Mouse (Mus musculus): Measurements from ENCODE around the gene Pank4. TPM values are rescaled to one million over a fixed set of nuclear protein-coding genes. Genes with fewer than 3 reads are reported as not detected.
A peak's percentile ranks its signal among the peaks of the same experiment; 100 is the strongest.

Pank4 gene
- 46.7 and 51.8 TPM in 2 replicates for polyA plus RNA-seq (2016; fragmentation: Nextera tagmentation; extraction: Ambion mirVana)

- peaks cover 19% of the 10 kb centered on the region for H3K27me3 ChIP-seq
- peak within 1 kb of the TSS; percentile 77 for H3K4me3 ChIP-seq (replicated peaks)
- H3K4me2 ChIP-seq = peak within 1 kb of the TSS; percentile 81
- peak; percentile 86 for ATAC-seq (ENCODE audit: low FRiP score)
- peaks cover 64% of the 10 kb centered on the region for H3K4me1 ChIP-seq
- peaks cover 19% of the 10 kb centered on the region for H3K36me3 ChIP-seq (replicated peaks)
- no peaks in the 10 kb centered on the region for H3K9me3 ChIP-seq
- H3K9ac ChIP-seq = peak within 1 kb of the TSS; percentile 98
- H3K27ac ChIP-seq = peak within 1 kb of the TSS; percentile 99
- under 1% methylated on average over 61 of the region's 66 CpGs for WGBS
Observed at GRCm38 (mm10) chr4:154963901-154964580, at the start of gene Pank4. Gene Pank4, plus strand, starts transcription at chr4:154964123.

DNA sequence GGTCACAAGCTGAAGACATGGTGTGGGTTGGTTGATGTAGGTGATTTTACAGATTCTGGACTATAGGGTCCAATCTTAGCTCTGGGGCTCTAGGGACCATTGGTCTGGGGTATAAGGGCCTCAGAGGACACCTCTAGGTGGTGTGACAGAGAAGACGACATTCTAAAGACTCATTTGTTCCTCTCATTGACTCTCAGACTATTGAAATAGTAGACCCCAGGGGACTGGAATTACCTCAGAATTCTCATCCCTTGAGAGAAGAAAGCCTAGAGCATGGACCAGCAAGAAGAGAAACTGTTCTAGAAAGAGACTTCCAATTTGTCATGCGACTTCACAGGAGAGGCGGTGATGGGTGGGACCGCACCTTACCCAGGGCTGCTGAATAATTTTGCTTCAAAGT lies 49.7 kb upstream of the Pank4 start:
- H3K4me3 ChIP-seq (replicated peaks) = no peak overlapping the region
- no peak overlapping the region for H3K9ac ChIP-seq
- no peak for ATAC-seq (ENCODE audit: low FRiP score)
- no peaks in the 10 kb centered on the region for H3K36me3 ChIP-seq (replicated peaks)
- no peaks in the 10 kb centered on the region for H3K27me3 ChIP-seq
- 91% methylated on average over 4 of the region's 4 CpGs for WGBS
- H3K4me1 ChIP-seq = peaks cover 14% of the 10 kb centered on the region
- H3K4me2 ChIP-seq = no peak overlapping the region
- no peaks in the 10 kb centered on the region for H3K9me3 ChIP-seq
- H3K27ac ChIP-seq = no peak overlapping the region

DNA sequence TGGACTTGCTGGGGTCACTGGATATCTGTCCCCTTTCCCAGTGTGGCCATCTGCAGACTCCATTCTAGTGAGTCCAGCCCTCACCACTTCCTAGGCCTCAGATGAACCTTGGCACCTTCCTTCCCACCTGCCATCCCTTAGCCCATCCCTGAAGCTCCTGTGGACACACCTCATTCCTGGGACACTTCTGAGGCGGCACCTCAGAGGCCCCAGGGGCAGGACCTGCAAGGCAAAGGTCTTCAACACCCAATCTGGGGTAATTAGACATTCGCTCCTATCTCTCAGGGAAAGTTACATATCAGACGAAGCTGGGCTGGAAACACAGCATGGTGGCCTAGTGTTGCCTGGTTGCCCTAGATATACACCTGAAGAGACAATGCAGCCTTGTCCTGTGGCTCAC lies 49.2 kb upstream of the Pank4 start:
- H3K4me2 ChIP-seq = no peak overlapping the region
- H3K4me1 ChIP-seq = peaks cover 14% of the 10 kb centered on the region
- no peak overlapping the region for H3K4me3 ChIP-seq (replicated peaks)
- no peaks in the 10 kb centered on the region for H3K9me3 ChIP-seq
- H3K36me3 ChIP-seq (replicated peaks) = no peaks in the 10 kb centered on the region
- no peak overlapping the region for H3K27ac ChIP-seq
- no peak for ATAC-seq (ENCODE audit: low FRiP score)
- H3K9ac ChIP-seq = no peak overlapping the region
- H3K27me3 ChIP-seq = no peaks in the 10 kb centered on the region
- 90% methylated on average over 3 of the region's 3 CpGs for WGBS

GRCm38 (mm10) chr4:154915286-154915685 lies 48.6 kb upstream of the Pank4 start:
- H3K9ac ChIP-seq = no peak overlapping the region
- H3K9me3 ChIP-seq = no peaks in the 10 kb centered on the region
- H3K4me2 ChIP-seq = no peak overlapping the region
- H3K4me1 ChIP-seq = peaks cover 12% of the 10 kb centered on the region
- H3K36me3 ChIP-seq (replicated peaks) = no peaks in the 10 kb centered on the region
- H3K27ac ChIP-seq = no peak overlapping the region
- WGBS = 89% methylated on average over 10 of the region's 10 CpGs
- no peak overlapping the region for H3K4me3 ChIP-seq (replicated peaks)
- H3K27me3 ChIP-seq = no peaks in the 10 kb centered on the region
- ATAC-seq (ENCODE audit: low FRiP score) = no peak

DNA sequence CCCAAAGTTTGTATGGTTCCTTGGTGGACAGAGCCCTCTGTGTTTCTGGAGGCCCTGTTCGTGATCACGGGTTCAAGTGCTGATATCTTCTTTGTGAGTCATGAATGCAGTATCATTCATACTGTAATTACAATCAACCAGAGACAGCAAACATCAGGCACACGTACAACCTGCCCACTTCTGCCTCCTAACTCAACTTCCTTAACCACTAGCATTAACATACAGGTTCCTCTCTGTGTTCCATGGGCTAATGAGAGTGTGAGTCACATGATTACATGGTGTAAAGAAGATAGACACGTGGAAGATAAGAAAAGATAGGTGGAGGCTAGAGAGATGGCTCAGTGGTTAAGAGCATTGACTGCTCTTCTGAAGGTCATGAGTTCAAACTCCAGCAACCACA lies 47.3 kb upstream of the Pank4 start:
- Histone ChIP-seq H3K4me3 (replicated peaks) (no peak overlapping the region), H3K36me3 (replicated peaks) (no peaks in the 10 kb centered on the region), H3K27ac (no peak overlapping the region), H3K9me3 (no peaks in the 10 kb centered on the region), H3K4me2 (no peak overlapping the region), H3K27me3 (no peaks in the 10 kb centered on the region), H3K4me1 (no peaks in the 10 kb centered on the region), H3K9ac (no peak overlapping the region)
- no peak for ATAC-seq (ENCODE audit: low FRiP score)
- 82% methylated on average over 4 of the region's 4 CpGs for WGBS

DNA sequence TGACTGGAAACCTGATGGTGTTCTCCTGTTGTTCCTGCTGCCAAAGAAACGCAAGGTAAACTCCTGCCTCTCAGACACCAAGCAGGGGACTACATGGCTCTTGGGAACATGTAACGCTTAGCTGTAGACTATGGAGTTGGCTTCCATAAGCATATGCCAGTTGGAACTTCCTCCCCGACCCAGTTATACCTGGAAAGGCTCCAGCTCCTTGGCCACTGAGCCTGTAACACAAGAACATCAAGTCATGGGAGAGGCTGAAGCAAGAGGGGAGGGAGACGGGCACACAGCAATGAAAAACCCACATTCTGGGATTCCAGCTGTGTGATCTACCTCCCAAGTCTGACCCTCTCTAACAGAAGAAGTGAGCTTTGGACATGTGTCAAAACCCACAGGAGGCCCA lies 41.6 kb upstream of the Pank4 start:
- H3K4me1 ChIP-seq = no peaks in the 10 kb centered on the region
- no peak overlapping the region for H3K4me2 ChIP-seq
- H3K27me3 ChIP-seq = 0 out of 2 replicates have a peak, but pooled peaks cover 5% of the 10 kb centered on the region
- ATAC-seq (ENCODE audit: low FRiP score) = no peak
- WGBS = 84% methylated on average over 4 of the region's 4 CpGs
- no peaks in the 10 kb centered on the region for H3K9me3 ChIP-seq
- no peak overlapping the region for H3K4me3 ChIP-seq (replicated peaks)
- H3K27ac ChIP-seq = no peak overlapping the region
- H3K9ac ChIP-seq = no peak overlapping the region
- no peaks in the 10 kb centered on the region for H3K36me3 ChIP-seq (replicated peaks)

GRCm38 (mm10) chr4:154922931-154923330 lies 41.0 kb upstream of the Pank4 start:
- Histone ChIP-seq H3K36me3 (replicated peaks) (no peaks in the 10 kb centered on the region), H3K27ac (no peak overlapping the region), H3K27me3 (0 out of 2 replicates have a peak, but pooled peaks cover 5% of the 10 kb centered on the region), H3K4me1 (no peaks in the 10 kb centered on the region), H3K9ac (no peak overlapping the region), H3K4me3 (replicated peaks) (no peak overlapping the region), H3K9me3 (no peaks in the 10 kb centered on the region), H3K4me2 (no peak overlapping the region)
- 85% methylated on average over 5 of the region's 5 CpGs for WGBS
- no peak for ATAC-seq (ENCODE audit: low FRiP score)

- 57% methylated on average over 4 of the region's 4 CpGs for whole genome bisulfite sequencing
- H3K4me1 ChIP-seq = peaks cover 4% of the 10 kb centered on the region
- 0 out of 2 replicates have a peak, but pooled peaks cover 5% of the 10 kb centered on the region for H3K27me3 ChIP-seq
- no peak overlapping the region for H3K4me2 ChIP-seq
- no peaks in the 10 kb centered on the region for H3K9me3 ChIP-seq
- ATAC-seq (ENCODE audit: low FRiP score) = no peak
- H3K9ac ChIP-seq = no peak overlapping the region
- H3K27ac ChIP-seq = no peak overlapping the region
- H3K4me3 ChIP-seq (replicated peaks) = no peak overlapping the region
- no peaks in the 10 kb centered on the region for H3K36me3 ChIP-seq (replicated peaks)
Observed at GRCm38 (mm10) chr4:154925413-154925812, 38.5 kb upstream of the Pank4 start.

- H3K27me3 ChIP-seq = 0 out of 2 replicates have a peak, but pooled peaks cover 5% of the 10 kb centered on the region
- H3K27ac ChIP-seq = no peak overlapping the region; the same call in 1 of the 2 replicates
- H3K9ac ChIP-seq = no peak overlapping the region
- no peak overlapping the region for H3K4me2 ChIP-seq
- H3K36me3 ChIP-seq (replicated peaks) = no peaks in the 10 kb centered on the region
- peaks cover 4% of the 10 kb centered on the region for H3K4me1 ChIP-seq
- H3K4me3 ChIP-seq (replicated peaks) = no peak overlapping the region
- WGBS = 75% methylated on average over 9 of the region's 9 CpGs
- no peaks in the 10 kb centered on the region for H3K9me3 ChIP-seq
- ATAC-seq (ENCODE audit: low FRiP score) = no peak
Observed at GRCm38 (mm10) chr4:154926969-154927898, 36.7 kb upstream of the Pank4 start.

DNA sequence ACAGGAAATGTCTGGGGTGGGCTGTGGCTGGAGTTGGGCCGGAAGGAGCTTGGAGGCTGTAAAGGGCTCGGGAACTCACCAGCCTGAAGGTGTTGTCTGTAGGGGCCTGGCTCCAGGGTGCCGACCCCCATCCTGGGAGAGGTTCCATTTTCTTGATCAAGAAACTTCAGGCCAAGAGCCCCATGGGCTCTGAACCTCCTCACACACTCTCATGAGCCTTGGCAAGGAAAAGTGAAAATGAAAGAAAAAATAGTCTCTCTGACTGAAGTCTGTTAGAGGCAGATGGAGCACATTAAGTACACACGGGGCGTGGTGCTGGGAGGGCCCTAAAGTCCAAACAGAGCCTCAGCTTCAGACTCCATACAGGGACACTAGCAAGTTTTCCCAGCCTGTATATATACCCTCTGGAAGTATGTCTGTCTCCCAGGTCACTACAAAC lies 36.0 kb upstream of the Pank4 start:
- peaks cover 4% of the 10 kb centered on the region for H3K4me1 ChIP-seq
- no peak overlapping the region for H3K9ac ChIP-seq
- 80% methylated on average over 5 of the region's 5 CpGs for WGBS
- no peaks in the 10 kb centered on the region for H3K9me3 ChIP-seq
- no peak overlapping the region for H3K4me3 ChIP-seq (replicated peaks)
- H3K36me3 ChIP-seq (replicated peaks) = no peaks in the 10 kb centered on the region
- 0 out of 2 replicates have a peak, but pooled peaks cover 5% of the 10 kb centered on the region for H3K27me3 ChIP-seq
- no peak for ATAC-seq (ENCODE audit: low FRiP score)
- H3K27ac ChIP-seq = no peak overlapping the region; the same call in 1 of the 2 replicates
- H3K4me2 ChIP-seq = no peak overlapping the region

DNA sequence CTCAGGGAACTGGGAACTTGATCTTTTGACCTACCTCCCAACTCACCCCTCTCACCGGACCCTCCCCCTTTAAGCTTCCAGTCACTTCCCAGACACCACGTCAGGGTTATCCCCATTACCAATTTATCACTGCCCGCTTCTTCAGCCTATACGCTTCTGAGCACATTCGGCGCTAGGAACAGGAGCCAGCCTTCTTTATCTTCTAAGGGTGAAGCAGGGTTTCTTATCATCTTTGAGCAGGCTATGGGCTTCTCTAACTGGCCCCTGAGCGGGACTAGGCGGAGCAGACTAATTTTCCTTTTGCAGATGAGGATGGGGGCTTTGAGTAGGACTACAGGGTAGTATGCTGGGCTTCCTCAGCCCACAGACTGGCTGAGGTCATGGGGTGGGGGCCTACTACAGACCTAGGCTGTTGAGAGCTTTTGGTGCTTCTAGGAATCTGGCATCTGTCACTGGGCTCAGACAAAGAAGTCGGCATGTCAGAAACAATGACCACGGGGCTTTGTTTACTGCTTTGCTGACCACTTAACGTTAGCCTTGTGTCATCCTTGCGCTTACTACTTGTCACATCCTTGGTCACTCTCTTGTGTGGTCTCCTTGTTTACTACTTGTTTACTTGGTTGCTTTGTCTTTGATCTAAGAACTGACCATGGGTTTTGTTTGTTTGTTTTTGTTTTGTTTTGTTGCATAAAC lies 35.4 kb upstream of the Pank4 start, which contains the start of gene Tnfrsf14:
Gene Tnfrsf14, minus strand, starts transcription at position 169 of the 693 bp plus-strand sequence.
- no peak for ATAC-seq (ENCODE audit: low FRiP score)
- H3K4me2 ChIP-seq = no peak within 1 kb of the TSS
- WGBS = 62% methylated on average over 12 of the region's 12 CpGs
- no peak within 1 kb of the TSS for H3K9ac ChIP-seq
- no peaks in the 10 kb centered on the region for H3K9me3 ChIP-seq
- H3K4me3 ChIP-seq (replicated peaks) = no peak within 1 kb of the TSS
- H3K27me3 ChIP-seq = no peaks in the 10 kb centered on the region
- peaks cover 4% of the 10 kb centered on the region for H3K4me1 ChIP-seq
- no peak within 1 kb of the TSS; the same call in 1 of the 2 replicates for H3K27ac ChIP-seq
- no peaks in the 10 kb centered on the region for H3K36me3 ChIP-seq (replicated peaks)

All from forebrain, embryonic 12.5 days (tissue).